ENCODE assay signal across 1 mouse cellular context in the genomic region with DNA sequence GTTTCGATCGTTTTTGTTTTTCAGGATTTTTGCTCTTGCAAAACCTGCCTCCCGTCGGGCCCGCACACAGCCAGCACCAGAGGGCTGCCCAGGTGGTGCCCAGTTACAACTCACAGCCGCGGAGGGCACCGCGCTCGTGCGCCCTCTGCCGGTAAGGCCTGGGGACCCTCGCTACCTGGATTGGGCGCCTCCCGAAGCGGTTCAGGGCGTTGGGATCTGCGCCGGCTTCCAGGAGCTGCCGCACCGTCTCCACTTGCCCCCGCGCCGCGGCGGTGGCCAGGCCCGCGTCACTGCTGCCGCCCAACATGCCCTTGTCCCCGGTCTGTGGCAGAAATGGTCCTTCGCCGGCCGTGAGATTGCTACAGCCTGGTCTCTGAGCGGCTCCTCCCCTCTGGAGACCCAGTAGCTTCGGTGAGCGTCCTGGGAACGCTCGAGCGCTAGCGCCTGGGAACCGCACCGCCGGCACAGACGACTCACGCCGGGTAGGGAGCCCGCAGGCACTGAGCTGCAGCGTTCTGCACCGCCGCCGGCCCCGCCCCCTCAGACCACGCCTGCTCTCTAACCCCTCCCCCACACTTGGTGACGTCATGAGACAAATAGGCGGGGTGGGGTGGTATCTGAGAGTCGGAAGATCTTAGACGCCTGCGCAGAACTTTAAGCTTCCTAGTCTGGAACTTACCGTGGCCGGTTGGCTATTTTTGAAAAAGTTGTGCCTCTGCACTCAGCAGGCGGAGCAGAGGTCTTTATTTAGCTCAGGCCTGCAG.
TF ChIP-seq lines count a peak whose summit lies in the region.

TSS of gene Cdkn2b (minus strand) at position 549 of the 764 bp plus-strand sequence.

TF ChIP-seq in MEL, 35 proteins besides CTCF, POLR2A, EP300 and RAD21 (continued from another document):
- no peak; the same call in 1 of the 2 replicates for TF ChIP-seq KAT2A (conservative IDR thresholded peaks at IDR 0.05; ENCODE audit: low read depth, low read length)
- peak; percentile 49 for TF ChIP-seq ETS1 (IDR thresholded peaks at IDR 0.05; ENCODE audit: low read depth, low read length)
- TF ChIP-seq MYC (IDR thresholded peaks at IDR 0.05; ENCODE audit: low read depth, low read length) = 0 out of 2 replicates have a peak, but pooled peaks have one; percentile 36
- TF ChIP-seq POLR2AphosphoS5 (IDR thresholded peaks at IDR 0.05; ENCODE audit: borderline replicate concordance, low read depth, low read length) = no peak
- TF ChIP-seq POLR2AphosphoS2 (IDR thresholded peaks at IDR 0.05; ENCODE audit: low read length) = peak; percentile 91
- peak; percentile 65; the same call in 1 of the 2 replicates for TF ChIP-seq CHD2 (IDR thresholded peaks at IDR 0.05; ENCODE audit: low read length)
- peak; percentile 78; the same call in 1 of the 2 replicates for TF ChIP-seq ZMIZ1 (IDR thresholded peaks at IDR 0.05; ENCODE audit: low read depth, low read length)
- TF ChIP-seq SIN3A (IDR thresholded peaks at IDR 0.05; ENCODE audit: low read length) = peak; percentile 90
